Mouse (Mus musculus): ENCODE results near the gene Lrrc58.
A peak's percentile ranks its signal among the peaks of the same experiment; 100 is the strongest.

Gene Lrrc58

GRCm38 (mm10) chr16:37867791-37868505 is at the start of gene Lrrc58:
Lrrc58 (plus strand) TSS chr16:37868389.
- peak; percentile 83 for DNase-seq

GRCm38 (mm10) chr16:37823949-37824348 is 44.2 kb upstream of the Lrrc58 start:
- peak; percentile 58 for DNase-seq

GRCm38 (mm10) chr16:37824778-37825505 is 43.2 kb upstream of the Lrrc58 start:
- no peak for DNase-seq

- DNase-seq = no peak
Observed at GRCm38 (mm10) chr16:37826286-37826685, 41.9 kb upstream of the Lrrc58 start.

- no peak for DNase-seq
Observed at GRCm38 (mm10) chr16:37831041-37831440, 37.1 kb upstream of the Lrrc58 start.

- no peak for DNase-seq
Observed at GRCm38 (mm10) chr16:37837571-37837970, 30.6 kb upstream of the Lrrc58 start.

GRCm38 (mm10) chr16:37842439-37842838 is 25.8 kb upstream of the Lrrc58 start:
- no peak for DNase-seq

- no peak for DNase-seq
Observed at GRCm38 (mm10) chr16:37843740-37844139, 24.4 kb upstream of the Lrrc58 start.

- DNase-seq = no peak
Observed at GRCm38 (mm10) chr16:37845202-37845925, 22.8 kb upstream of the Lrrc58 start.

GRCm38 (mm10) chr16:37847081-37847480 is 21.1 kb upstream of the Lrrc58 start:
- DNase-seq = no peak

GRCm38 (mm10) chr16:37851366-37851765 is 16.8 kb upstream of the Lrrc58 start:
- no peak for DNase-seq

- DNase-seq = no peak
Observed at GRCm38 (mm10) chr16:37853279-37853678, 14.9 kb upstream of the Lrrc58 start.

GRCm38 (mm10) chr16:37854054-37854453 is 14.1 kb upstream of the Lrrc58 start:
- DNase-seq = no peak

- DNase-seq = no peak
Observed at GRCm38 (mm10) chr16:37854593-37854992, 13.6 kb upstream of the Lrrc58 start.

- DNase-seq = no peak
Observed at GRCm38 (mm10) chr16:37855583-37855982, 12.6 kb upstream of the Lrrc58 start.

- no peak for DNase-seq
Observed at GRCm38 (mm10) chr16:37856327-37856726, 11.9 kb upstream of the Lrrc58 start.

GRCm38 (mm10) chr16:37857495-37857894 is 10.7 kb upstream of the Lrrc58 start:
- no peak for DNase-seq

GRCm38 (mm10) chr16:37860213-37860612 is 8.0 kb upstream of the Lrrc58 start:
- no peak for DNase-seq

GRCm38 (mm10) chr16:37861029-37861428 is 7.2 kb upstream of the Lrrc58 start, which contains the start of gene Gm36028:
Gm36028 (minus strand) TSS chr16:37861146.
- DNase-seq = no peak

GRCm38 (mm10) chr16:37863876-37864275 is 4.3 kb upstream of the Lrrc58 start:
- no peak for DNase-seq

- DNase-seq = no peak
Observed at GRCm38 (mm10) chr16:37865841-37866240, 2.3 kb upstream of the Lrrc58 start.

- DNase-seq = no peak
Observed at GRCm38 (mm10) chr16:37868506-37869469, 599 bp downstream of the Lrrc58 start.

Measured in cerebellum, adult 11 months (tissue).